Mouse (Mus musculus): ENCODE data around the gene Lpp.

GRCm38 (mm10) chr16:25039904-25040303, 646.6 kb downstream of the Lpp start:
- TF ChIP-seq CTCF (IDR thresholded peaks at IDR 0.05; ENCODE audit: control insufficient read depth, insufficient read depth, insufficient replicate concordance, low read depth, low read length): no peak
- TF ChIP-seq POLR2A (IDR thresholded peaks at IDR 0.05; ENCODE audit: control insufficient read depth, low read depth, low read length): no peak

All from testis, adult 2 months (tissue).